Mouse (Mus musculus) spleen, postnatal 4 days (tissue): ENCODE data around the gene Odc1.

Source experiments
- DNase-seq, 2 experiments: peaks; one replicate each; pipeline ENCODE4 v3.0.0; 2022; ENCODE audit warnings: low spot score in 2 of 2

Odc1 gene

GRCm38 (mm10) chr12:17551208-17551995, 6.8 kb downstream of the Odc1 start:
- no peak for DNase-seq

DNA sequence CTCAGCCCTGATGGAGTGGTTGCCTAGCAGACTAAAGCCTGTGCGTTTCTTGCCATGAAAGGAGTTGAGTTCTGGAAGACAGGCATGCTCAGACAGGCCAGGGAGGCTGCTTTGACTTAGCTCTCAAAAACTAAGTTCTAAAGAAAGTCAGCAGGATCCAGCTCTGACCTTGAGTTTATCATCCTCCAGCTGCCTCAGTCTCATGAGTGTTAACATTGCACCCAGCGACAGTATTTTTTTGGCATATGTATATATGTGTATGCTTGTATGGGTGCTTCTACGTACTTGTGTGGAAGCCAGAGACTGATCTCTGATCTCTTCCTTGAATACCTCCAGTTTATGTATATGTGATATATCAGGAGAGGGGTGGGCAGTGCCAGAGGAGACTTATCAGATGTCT, 7.8 kb downstream of the Odc1 start:
- no peak for DNase-seq

DNA sequence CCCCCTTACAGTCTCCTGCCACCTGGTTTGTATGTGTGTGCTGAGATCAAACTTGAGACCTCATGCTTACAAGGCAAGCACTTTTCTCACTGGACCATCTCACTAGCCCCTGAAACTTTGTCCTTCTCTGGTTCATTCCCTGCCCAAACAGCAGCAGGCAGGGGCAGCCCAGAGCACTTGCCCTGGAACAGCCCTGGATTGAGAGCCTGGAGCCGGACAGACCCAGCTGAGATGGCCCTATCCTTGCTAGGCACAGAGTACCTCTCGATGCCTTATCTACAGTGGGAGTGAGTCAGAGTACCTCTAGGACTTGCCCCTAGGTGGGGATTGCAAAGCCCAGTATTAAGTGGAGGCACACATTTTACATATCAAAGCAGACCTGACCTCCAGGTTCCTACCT, 8.4 kb downstream of the Odc1 start:
- DNase-seq: no peak

GRCm38 (mm10) chr12:17553627-17554026, 9.0 kb downstream of the Odc1 start:
- DNase-seq: no peak

DNA sequence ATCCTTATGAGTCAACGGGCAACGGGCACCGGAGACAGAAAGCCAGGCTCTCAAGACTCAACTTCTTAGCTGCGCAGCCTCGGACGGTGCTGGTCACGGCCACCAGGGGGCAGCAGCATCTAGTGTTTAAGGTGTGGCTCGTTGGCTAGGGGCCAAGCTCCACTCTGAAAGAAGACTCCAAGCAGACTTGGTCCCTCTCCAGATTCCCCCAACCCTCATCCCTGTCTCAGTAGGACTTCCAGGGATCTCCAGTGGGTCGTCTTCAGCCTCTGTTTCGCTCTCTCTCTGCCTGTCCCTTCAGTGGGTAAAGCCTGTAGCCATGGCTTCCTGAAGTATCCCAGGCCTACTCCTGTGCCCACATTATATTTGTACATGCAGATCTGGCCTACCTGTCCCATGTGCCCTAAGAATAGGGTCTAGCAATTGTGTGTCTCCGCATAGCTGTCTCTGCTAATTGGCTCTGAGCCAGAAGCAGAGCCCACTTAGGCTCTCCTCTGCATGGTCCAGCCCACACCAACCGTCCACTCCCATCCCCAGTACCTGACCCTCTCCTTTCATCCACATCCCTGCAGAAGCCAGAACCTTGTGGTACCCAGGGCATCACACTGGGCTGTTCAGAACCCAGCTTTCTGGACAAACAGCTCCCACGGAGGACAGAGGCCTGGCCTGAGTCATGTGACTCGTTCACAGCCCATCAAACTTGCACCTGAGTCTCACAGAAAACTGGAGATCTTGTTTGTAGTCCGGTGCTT, 9.8 kb downstream of the Odc1 start:
- peak; percentile 93 to 98 for DNase-seq

DNA sequence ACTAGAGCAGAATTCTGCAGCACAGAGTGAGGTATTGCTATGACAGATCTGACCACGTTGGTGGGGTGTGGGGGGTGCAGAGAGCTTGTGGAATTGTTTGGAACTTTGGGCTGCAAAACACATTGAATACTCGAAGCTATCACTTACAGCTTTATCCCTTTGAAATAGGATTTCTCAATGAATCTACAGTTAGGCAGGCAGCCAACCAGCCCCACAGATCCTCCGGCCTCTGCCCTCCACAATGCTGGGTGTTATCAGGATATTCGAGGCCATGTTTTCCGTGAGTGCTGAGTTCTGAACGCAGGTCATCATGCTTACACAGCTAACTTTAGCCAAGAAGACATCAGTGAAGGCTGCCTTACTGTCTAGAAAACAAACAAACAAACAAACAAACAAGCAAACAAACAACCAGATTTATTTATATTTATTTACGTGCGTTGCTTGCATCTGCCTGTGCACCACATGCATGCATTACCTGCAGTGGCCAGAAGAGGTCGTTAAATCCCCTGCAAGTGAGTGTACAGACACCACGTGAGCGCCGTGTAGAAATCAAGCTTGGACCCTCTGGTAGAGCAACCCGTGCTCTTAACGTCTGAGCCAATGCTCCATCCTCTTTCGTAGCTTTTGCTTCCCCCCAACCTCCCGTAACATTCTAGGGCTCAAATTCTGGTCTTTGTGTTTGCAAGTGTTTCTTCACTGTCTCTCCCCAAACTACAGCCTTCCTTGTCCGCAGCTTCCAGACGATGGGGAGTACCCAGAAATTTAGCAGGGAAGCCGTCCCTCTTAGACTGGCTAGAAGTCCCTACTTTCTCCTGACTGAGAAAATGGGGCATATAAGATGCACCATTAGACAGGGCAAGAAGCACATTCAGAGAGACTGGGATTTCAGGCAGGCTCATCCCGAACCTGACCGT, 12.1 kb downstream of the Odc1 start:
- peak; percentile 64 to 85 for DNase-seq

DNA sequence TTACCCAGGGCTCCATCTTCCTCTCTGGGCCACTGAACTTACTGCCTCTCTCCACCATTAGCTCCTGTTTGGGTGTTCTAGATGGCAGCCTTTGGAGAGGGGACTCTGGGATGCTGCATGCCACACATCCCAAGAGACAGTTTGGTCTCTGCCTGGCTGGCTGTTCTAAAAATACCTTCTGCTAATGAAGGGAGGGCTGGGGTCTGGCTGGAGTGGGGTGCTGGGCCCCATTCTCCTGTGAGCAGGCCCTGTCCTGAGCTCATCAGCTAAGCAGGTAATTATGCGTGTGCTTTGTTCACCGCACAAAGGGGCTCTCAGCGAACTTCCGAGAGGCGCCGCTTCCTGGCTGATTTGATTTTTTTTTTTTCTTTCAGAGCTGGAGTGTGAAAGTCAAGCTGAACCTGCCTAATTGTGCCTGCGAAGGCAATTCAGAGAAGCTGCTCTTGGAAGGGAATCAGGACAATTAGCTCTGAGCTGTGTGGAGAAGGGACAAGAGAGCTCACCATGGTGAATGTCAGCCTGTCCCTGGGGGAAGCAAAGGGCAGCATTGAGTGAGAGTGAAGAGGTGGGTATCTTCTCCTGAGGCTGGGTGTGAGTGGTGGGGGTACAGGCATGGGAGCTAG, 12.9 kb downstream of the Odc1 start:
- DNase-seq: no peak

DNA sequence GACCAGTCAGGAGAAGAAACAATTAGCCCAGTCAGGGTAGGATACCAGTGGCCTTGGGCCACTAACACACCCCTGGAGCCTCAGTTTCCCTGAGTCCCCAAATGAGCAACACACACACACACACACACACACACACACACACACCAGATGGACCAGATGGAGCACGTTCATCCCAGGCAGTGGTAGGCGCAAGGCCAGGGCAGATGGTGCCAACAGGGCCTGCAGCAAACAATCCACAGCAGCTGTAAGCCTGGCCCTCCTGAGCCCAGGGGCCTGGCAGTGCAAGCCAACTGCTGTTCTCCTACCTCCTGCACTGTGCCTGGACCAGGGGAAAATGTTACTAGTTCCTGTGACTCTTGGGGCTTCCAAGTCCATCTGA, 13.4 kb downstream of the Odc1 start:
- no peak for DNase-seq

GRCm38 (mm10) chr12:17562396-17562795, 17.8 kb downstream of the Odc1 start:
- no peak for DNase-seq

DNA sequence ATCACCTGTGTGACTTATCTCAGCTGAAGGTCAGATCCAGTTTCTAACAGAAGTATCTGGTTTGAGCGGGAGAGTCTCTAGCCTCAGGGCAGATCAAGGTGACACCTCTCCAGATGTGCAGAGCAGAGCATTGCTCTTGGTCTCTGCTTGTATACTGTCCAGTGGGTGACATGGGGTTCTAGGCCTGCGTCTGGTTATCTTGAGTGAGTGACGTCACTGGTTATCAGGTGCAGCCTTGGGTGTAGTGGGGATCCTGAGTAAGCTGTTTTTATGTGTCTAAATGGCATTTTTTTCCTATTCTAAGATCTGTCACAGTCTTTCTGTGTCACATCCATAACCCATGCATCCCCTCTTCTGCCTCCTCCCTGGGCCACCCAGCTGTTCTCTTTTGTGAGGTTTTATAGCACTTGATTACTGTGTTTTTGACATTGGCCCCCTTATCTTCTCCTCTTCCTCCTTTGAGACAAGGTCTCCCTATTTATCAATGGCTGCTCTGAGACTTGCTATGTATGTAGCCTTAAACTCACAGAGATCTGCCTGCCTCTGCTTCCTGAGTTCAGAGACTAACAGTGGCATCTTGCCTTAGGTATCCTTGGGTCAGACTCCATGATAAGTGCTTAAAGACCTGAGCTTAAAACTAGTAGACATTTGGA, 20.9 kb downstream of the Odc1 start:
- no peak for DNase-seq

GRCm38 (mm10) chr12:17566046-17566408, 21.4 kb downstream of the Odc1 start:
- DNase-seq: no peak

- no peak for DNase-seq
Measured at GRCm38 (mm10) chr12:17568564-17568963, 24.0 kb downstream of the Odc1 start.

DNA sequence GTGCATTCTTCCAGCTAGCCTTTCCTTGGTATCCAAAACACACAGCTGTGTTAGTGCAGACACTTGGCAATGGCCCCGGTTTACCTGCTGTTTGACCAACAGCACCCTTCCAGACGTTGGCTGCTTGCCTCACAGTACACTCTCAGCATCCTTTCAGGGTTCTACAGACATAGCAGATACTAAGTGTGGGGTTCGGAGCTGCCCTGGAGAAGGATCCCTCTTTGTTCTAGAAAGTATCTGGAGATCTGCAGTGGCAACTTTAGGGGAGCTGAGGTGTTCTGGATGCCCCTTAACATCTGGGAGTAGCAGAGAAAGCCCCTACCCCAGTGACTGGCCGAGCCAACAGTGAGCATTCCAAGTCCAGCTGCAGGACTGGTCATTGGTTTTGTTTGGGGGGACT, 30.0 kb downstream of the Odc1 start:
- DNase-seq: no peak

GRCm38 (mm10) chr12:17575156-17575910, 30.7 kb downstream of the Odc1 start:
- DNase-seq: no peak

- no peak for DNase-seq
Measured at GRCm38 (mm10) chr12:17576041-17576440, 31.4 kb downstream of the Odc1 start.

GRCm38 (mm10) chr12:17578601-17579000, 34.0 kb downstream of the Odc1 start:
- no peak for DNase-seq

DNA sequence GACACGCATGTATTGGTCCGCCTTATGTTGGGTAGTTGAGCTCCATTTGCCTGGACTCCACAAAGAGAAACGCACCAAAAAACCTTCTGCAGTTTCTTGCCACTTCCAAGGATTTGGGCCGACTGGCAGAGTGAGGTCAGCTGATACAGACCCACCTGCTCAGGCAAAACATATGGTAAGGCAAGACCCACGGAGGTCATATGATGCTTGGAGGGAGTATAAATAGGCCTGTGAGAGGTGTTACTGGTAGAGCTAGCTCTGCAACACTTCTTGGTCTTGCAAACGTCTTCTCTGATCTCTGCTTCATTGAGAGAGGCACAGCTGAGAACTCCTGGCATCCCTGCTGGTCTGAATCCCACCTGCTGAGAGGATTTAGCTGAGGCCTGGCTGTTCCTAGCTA, 36.4 kb downstream of the Odc1 start:
- no peak for DNase-seq

GRCm38 (mm10) chr12:17582406-17582805, 37.8 kb downstream of the Odc1 start:
- no peak for DNase-seq

- no peak for DNase-seq
Measured at GRCm38 (mm10) chr12:17583860-17584259, 39.3 kb downstream of the Odc1 start.

DNA sequence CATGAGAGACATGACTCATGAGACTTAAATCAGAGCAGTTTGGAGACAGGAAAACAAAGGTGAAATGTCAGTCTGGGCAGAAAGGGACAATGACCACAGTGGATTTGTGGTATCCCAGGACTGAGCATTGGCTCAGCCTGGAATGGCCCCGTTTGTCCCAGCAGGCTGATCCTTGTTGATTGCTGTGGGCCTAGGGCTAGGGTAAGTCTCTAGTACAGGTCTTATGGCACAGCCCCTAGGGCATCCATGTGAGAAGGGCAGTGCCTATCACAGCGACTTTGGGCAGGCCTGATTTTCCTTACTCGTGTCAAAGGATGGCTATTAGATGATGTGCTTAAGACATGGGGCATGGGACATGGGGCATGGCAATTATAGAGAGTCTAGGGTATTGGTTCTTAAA, 41.4 kb downstream of the Odc1 start:
- no peak for DNase-seq

GRCm38 (mm10) chr12:17588436-17588835, 43.8 kb downstream of the Odc1 start:
- no peak for DNase-seq
